Mouse (Mus musculus) erythroid progenitor cell, adult 5-6 weeks (primary cell): ENCODE measurements around the gene Spdye4c. TPM values are rescaled to one million over a fixed set of nuclear protein-coding genes. Genes with fewer than 3 reads are reported as not detected.

Experiments
- ATAC-seq: replicated peaks from 2 replicates; pipeline ENCODE4 v1.8.0; 2016; ENCODE audit warnings: moderate number of reproducible peaks, mild to moderate bottlenecking, moderate TSS enrichment, inconsistent platforms; ENCODE audit not compliant: poor library complexity, low FRiP score, severe bottlenecking
- total RNA-seq, 2 experiments: library from RNA; stranded (forward) in 1 of 2; stranded (reverse) in 1 of 2; fragments of 150-400 nt in 1 of 2; fragments of 186-747, 209-891 nt in 1 of 2; gene quantifications; 2 replicates each; pipeline versions ENCODE4 v1.2.3 to v1.2.4; 2015 to 2017; ENCODE audit warnings: low replicate concordance in 2 of 2

Gene Spdye4c
- total RNA-seq (2015; ENCODE audit: low replicate concordance) (not detected in 2 replicates), total RNA-seq (2017; ENCODE audit: low replicate concordance) (not detected in 2 replicates)

DNA sequence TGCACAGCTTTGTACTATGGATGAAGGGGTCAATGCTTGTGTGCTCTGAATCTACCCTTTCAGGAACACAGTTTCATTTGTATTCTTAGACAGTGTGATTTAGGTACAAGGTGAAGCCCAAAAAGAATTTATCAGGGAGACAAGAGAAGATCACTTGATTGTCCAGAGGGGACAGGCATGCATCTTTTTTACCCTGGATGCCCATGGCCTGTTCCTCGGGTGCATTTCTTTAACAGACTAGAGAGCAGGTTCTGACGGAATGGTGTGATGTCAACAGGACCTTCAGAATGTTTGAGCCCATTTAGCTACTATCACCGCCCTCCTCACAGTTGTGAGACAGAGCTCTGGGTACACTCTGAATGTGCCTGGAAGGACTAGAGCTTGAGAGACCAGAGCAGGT lies at the start of gene Spdye4c:
TSS of gene Spdye4c (plus strand) at position 301 of the 400 bp plus-strand sequence.
- no peak for ATAC-seq

GRCm38 (mm10) chr2:128543495-128543894 lies 47.5 kb upstream of the Spdye4c start:
- ATAC-seq: no peak

DNA sequence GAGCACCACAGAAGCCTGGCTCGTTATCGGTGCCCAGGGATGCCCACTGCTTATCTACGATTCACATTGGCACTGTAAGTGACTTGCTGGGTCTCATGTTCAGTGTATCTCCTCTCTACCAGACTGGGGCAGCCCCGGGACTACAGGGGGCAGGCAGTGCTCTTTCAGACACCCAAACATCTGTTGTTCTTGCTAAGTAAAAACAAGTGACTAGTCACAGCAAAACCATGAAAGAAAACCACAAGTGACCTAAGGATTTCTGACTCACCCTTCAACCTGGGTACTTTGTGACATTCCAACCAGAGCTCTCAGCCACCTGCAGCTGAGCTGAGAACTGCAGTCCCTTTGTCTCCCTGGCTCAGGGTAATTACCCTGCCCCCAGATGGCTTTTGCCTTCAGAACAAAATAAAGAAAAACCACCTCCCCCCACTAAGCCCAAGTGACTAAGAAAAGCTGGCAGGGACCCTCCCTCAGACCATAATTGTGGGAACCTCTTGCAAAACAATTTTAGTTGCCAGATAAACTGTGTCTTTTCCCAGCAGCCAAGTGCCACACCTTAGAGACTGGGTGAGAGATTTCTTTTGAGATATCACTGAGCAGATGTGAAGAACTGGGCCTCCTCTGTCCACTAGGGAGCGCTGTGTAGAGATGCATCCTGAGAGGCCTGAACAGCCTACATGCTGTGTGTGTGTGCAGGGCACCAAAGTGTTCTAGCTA lies 46.4 kb upstream of the Spdye4c start:
- ATAC-seq: peak; percentile 88

GRCm38 (mm10) chr2:128545447-128545846 lies 45.6 kb upstream of the Spdye4c start:
- ATAC-seq: no peak

DNA sequence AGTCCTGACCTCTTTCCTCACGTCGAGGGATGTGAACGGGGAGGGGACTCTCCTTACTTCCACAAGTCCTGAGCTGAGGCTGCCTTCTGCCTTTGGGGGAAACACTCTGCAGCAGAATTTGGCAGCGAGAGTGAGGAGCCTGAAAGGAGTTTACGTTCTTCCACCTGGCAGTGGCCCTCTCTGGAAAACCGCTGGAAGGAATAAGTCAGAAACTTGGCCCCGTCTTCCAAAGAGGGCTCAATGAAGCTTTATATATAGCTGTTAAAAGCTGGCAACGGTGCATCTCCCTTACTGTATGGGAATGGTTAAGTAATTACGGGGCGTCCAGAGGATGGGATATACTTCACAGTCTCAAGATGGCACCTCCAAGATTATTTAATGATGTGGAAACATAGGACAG lies 43.9 kb upstream of the Spdye4c start:
- ATAC-seq: no peak

- no peak for ATAC-seq
Measured at GRCm38 (mm10) chr2:128548262-128548661, 42.7 kb upstream of the Spdye4c start.

GRCm38 (mm10) chr2:128549561-128549960 lies 41.4 kb upstream of the Spdye4c start:
- ATAC-seq: no peak

- no peak for ATAC-seq
Measured at GRCm38 (mm10) chr2:128549963-128550362, 41.0 kb upstream of the Spdye4c start.

DNA sequence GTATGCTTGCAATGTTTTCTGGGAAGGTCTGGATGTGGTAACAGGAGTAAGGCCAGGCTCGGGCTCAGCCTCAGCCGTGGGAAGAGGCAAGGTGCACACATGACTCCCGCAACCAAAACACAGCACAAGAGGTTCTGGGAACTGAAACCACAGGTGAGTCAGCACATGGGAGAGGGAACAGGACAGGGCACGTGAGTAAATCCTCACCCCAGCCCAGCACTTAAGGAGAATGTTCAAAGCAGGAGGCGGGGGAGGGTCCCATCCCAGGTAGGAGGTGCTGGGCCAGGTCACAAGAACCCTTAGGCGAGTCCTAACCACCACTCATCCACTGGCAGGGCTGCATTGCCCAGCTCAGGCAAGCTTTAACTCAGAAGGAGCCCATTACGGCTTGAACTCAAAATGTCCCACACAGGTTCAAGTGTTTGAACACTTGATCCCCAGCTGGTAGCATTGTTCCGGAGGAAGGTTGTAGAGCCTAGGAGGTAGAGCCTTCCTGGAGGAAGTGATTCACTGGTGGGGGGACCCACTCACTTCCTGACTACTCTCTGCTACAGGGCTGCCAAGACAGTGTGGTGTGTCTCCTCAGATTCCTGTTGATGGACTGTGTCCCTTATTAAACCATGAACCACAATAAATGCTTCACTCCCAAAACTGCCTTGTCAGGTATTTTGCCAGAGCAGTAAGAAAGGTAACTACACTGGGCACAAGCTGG lies 38.8 kb upstream of the Spdye4c start:
- 0 out of 2 replicates have a peak, but pooled peaks have one; percentile 10 for ATAC-seq

DNA sequence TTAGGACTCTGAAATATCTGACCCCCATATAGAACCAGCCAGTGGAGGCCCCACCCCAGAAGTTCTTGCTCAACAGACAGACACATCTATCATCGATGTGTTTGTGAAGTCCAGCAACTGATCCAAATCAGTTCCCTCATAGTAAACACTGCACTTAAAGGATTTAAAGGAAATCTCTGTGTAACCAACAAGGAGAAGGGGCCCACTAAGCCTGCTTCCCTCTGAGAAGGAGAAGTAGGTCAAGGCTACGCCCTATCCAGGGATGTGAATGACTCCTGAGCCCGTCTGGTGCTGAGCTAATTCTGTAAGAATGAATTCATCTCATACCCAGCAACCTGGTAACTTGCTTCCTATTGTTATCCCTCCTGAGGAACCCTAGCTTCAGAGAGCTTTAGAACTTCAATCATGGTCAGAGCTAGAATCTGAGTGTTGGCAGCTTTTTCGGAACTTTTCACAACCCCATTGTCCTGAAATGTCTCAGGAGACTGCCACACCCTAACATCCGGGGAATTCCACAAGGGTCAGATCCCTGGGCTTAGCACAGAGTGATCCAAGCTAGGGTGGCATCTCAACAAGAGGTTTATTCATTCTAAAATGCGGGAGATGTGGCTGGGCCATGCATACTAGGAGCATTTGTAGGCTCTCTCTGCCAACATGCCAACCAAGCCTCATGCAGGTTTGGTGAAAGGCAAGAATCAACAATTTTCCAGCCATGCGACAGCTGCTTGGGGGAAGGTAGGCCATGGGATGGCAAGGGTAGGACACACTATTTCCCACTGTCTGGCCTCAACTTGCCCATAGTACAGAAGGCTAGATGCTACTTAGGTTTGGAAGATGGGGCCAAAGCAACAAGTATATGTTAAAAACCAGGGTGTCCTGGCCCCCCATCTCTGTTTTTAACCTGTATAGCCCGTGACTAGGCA lies 38.0 kb upstream of the Spdye4c start:
- no peak for ATAC-seq

GRCm38 (mm10) chr2:128555082-128555481 lies 35.9 kb upstream of the Spdye4c start:
- ATAC-seq: no peak

GRCm38 (mm10) chr2:128564195-128564594 lies 26.8 kb upstream of the Spdye4c start:
- ATAC-seq: no peak

GRCm38 (mm10) chr2:128565904-128566303 lies 25.1 kb upstream of the Spdye4c start:
- ATAC-seq: no peak

DNA sequence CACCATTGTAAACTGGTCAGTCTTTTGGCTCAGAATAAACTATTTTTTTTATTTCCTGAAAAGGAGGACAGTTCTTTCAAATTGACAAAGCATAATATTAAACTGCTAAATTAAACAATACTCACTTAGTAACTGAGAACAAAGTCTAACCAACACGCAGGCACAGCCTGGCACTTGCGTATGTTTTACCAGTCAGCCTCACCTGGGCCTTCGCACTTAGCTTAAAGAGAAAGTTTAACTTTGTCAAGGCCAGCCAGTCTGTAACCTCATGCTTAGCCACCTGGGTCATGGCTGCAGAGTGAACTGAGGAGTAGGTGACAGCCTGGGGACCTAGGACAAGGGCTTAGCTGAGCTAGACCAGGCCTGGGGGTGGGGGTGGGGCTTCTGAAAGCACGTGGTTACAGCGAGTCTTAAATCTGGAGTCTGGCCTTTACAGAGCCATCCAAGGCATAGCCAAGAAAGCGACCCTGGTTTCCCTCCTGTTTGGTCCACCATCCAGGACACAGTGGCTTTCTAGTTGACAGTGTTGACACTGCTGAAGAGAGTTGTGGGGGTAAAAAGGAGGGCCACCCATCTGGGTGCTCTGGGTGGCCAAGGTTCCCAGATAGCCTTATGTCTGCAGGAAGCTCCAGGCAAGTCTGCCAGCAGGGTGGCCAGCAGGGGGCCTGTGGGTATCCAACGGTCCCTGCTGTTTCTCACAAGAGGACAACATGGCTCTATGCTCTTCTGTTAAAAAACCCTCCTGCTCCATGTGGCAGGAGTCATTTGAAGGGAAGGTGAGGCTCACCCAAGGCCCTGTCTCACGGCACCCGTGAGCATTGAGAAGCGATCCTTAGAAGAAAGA lies 24.5 kb upstream of the Spdye4c start:
- ATAC-seq: no peak

- no peak for ATAC-seq
Measured at GRCm38 (mm10) chr2:128568018-128568417, 23.0 kb upstream of the Spdye4c start.

DNA sequence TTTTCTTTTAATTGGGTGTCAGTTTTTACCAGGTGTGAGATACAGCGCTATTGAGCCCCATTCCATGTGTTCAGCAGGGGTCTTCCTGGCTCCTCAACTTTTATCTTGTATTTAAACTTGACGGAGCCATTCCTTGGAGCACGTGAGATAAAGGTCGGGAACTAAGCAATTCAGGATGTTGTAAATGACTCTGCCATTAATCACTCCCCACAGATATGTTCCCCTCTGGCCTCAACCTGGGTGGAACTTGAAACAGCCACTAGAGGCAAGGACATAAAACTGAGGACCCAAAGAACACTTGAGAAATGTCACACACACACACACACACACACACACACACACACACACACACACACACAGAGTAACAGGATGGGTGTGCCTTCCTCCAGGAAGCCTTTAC lies 22.5 kb upstream of the Spdye4c start:
- ATAC-seq: no peak

DNA sequence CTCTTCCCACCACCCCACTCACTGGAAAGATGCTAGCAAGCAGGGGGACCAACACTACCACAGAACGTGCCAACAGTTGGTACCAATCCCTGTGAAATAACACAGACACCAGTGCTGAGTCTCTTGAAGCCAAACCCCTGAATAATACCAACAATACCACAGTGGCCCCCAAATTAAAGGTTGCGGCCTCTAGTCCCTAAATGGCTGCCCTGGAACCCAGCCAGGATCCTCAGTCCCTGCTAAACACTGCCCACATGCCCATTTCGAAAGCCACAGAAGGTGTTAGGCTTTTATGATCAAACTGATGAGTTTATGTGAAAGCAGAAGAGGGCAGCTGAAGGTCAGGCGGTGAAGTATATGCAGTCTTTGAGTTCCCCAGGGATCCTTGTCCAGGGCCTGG lies 20.0 kb upstream of the Spdye4c start:
- ATAC-seq: no peak

GRCm38 (mm10) chr2:128572726-128573624 lies 18.0 kb upstream of the Spdye4c start:
- 0 out of 2 replicates have a peak, but pooled peaks have one; percentile 68 for ATAC-seq
